Mouse (Mus musculus) MEL-GATA-1-ER (cell line): ENCODE data around the gene Rest.
A peak's percentile ranks its signal among the peaks of the same experiment; 100 is the strongest.

Experiments used
- DNase-seq: peaks from one replicate; pipeline ENCODE4 v3.0.0-alpha.2; 2012; ENCODE audit warnings: low read depth; ENCODE audit errors: extremely low read depth

Rest gene

GRCm38 (mm10) chr5:77265671-77266065 is 377 bp downstream of the Rest start:
- DNase-seq: no peak

GRCm38 (mm10) chr5:77266066-77266885 is 985 bp downstream of the Rest start:
- DNase-seq: no peak

- DNase-seq: peak; percentile 78
Measured at GRCm38 (mm10) chr5:77266886-77267401, 1.7 kb downstream of the Rest start.

GRCm38 (mm10) chr5:77267441-77267840 is 2.1 kb downstream of the Rest start:
- DNase-seq: no peak

GRCm38 (mm10) chr5:77267957-77268624 is 2.8 kb downstream of the Rest start:
- no peak for DNase-seq

GRCm38 (mm10) chr5:77269399-77269798 is 4.1 kb downstream of the Rest start:
- DNase-seq: no peak

GRCm38 (mm10) chr5:77273151-77273550 is 7.9 kb downstream of the Rest start:
- DNase-seq: no peak

- no peak for DNase-seq
Measured at GRCm38 (mm10) chr5:77275950-77276349, 10.7 kb downstream of the Rest start.

- DNase-seq: no peak
Measured at GRCm38 (mm10) chr5:77277204-77277603, 11.9 kb downstream of the Rest start.

- DNase-seq: no peak
Measured at GRCm38 (mm10) chr5:77281518-77282174, 16.4 kb downstream of the Rest start.

- no peak for DNase-seq
Measured at GRCm38 (mm10) chr5:77282242-77282641, 17.0 kb downstream of the Rest start.

GRCm38 (mm10) chr5:77285685-77286084 is 20.4 kb downstream of the Rest start:
- no peak for DNase-seq

GRCm38 (mm10) chr5:77286904-77287303 is 21.6 kb downstream of the Rest start:
- DNase-seq: no peak

- no peak for DNase-seq
Measured at GRCm38 (mm10) chr5:77287901-77288300, 22.6 kb downstream of the Rest start.

- no peak for DNase-seq
Measured at GRCm38 (mm10) chr5:77289686-77290085, 24.4 kb downstream of the Rest start.

GRCm38 (mm10) chr5:77290606-77291005 is 25.3 kb downstream of the Rest start:
- DNase-seq: no peak

GRCm38 (mm10) chr5:77292803-77293522 is 27.7 kb downstream of the Rest start:
- DNase-seq: peak; percentile 69

- DNase-seq: no peak
Measured at GRCm38 (mm10) chr5:77299486-77299885, 34.2 kb downstream of the Rest start.

- DNase-seq: no peak
Measured at GRCm38 (mm10) chr5:77301296-77301903, 36.1 kb downstream of the Rest start.

GRCm38 (mm10) chr5:77307821-77308553 is 42.7 kb downstream of the Rest start:
- DNase-seq: peak; percentile 36
